Mouse (Mus musculus) heart, embryonic 14.5 days (tissue): ENCODE measurements at regions not wholly inside any gene's neighbourhood (a gene's known extent, or its start where the extent isn't known, plus 50 kb on each side); places are given as distances from the start of the nearest gene placed in this dataset.

Experiments used
- ATAC-seq: fragments of 200-750 bp; cut with Nextera tagmentation; 2 replicates; pipeline ENCODE4 v1.8.0; 2017; ENCODE audit warnings: low read depth, moderate TSS enrichment; ENCODE audit not compliant: insufficient number of reproducible peaks, insufficient read depth, low FRiP score
- H3K27ac ChIP-seq, 2 experiments: fragments of 200-500 bp in 1 of 2; fragments of 300-500 bp in 1 of 2; sonication (generic) in 1 of 2; replicated peaks in 1 of 2; 2 replicates each; pipeline ENCODE4 v1.5.1; 2012 to 2014; ENCODE audit warnings: low read depth in 2 of 2, low read length in 2 of 2, control low read depth in 1 of 2, mild to moderate bottlenecking in 1 of 2, mixed read lengths in 1 of 2; ENCODE audit not compliant: control insufficient read depth in 1 of 2, insufficient read depth in 1 of 2
- H3K27me3 ChIP-seq: fragments of 300-500 bp; sonication (generic); 2 replicates; pipeline ENCODE4 v1.6.1; 2014; ENCODE audit warnings: mild to moderate bottlenecking, low read length, control low read depth; ENCODE audit not compliant: control insufficient read depth, insufficient read depth
- H3K36me3 ChIP-seq: fragments of 300-500 bp; sonication (generic); 2 replicates; pipeline ENCODE4 v1.6.1; 2014; ENCODE audit warnings: mild to moderate bottlenecking, control low read depth, low read length, mixed read lengths; ENCODE audit not compliant: control insufficient read depth, insufficient read depth
- H3K4me1 ChIP-seq, 2 experiments: fragments of 200-500 bp in 1 of 2; fragments of 300-500 bp in 1 of 2; sonication (generic) in 1 of 2; 2 replicates each; pipeline ENCODE4 v1.6.1; 2012 to 2014; ENCODE audit warnings: low read length in 2 of 2, control low read depth in 1 of 2, mixed read lengths in 1 of 2; ENCODE audit not compliant: control insufficient read depth in 2 of 2, insufficient read depth in 2 of 2
- H3K4me2 ChIP-seq: fragments of 300-500 bp; sonication (generic); 2 replicates; pipeline ENCODE4 v1.6.1; 2014; ENCODE audit warnings: mild to moderate bottlenecking, low read length
- H3K4me3 ChIP-seq, 2 experiments: fragments of 200-500 bp in 1 of 2; fragments of 300-500 bp in 1 of 2; sonication (generic) in 1 of 2; 2 replicates each; pipeline ENCODE4 v1.5.1; 2012 to 2014; ENCODE audit warnings: low read length in 2 of 2, mild to moderate bottlenecking in 2 of 2, control low read depth in 1 of 2, low read depth in 1 of 2, moderate library complexity in 1 of 2; ENCODE audit not compliant: control insufficient read depth in 1 of 2, insufficient read depth in 1 of 2
- H3K9ac ChIP-seq: fragments of 300-500 bp; sonication (generic); 2 replicates; pipeline ENCODE4 v1.6.1; 2014; ENCODE audit warnings: mild to moderate bottlenecking, low read length
- H3K9me3 ChIP-seq: fragments of 300-500 bp; sonication (generic); 2 replicates; pipeline ENCODE4 v1.6.1; 2016; ENCODE audit warnings: low read length, control low read depth; ENCODE audit not compliant: control insufficient read depth
- WGBS: fragments of 180-500 bp; shearing (Covaris S2); extraction: QIAGEN DNeasy Blood & Tissue Kit; methylation state at CpG from one replicate; pipeline ENCODE4 v1.1.7; 2014; 5-methylcytosine and 5-hydroxymethylcytosine counted together

DNA sequence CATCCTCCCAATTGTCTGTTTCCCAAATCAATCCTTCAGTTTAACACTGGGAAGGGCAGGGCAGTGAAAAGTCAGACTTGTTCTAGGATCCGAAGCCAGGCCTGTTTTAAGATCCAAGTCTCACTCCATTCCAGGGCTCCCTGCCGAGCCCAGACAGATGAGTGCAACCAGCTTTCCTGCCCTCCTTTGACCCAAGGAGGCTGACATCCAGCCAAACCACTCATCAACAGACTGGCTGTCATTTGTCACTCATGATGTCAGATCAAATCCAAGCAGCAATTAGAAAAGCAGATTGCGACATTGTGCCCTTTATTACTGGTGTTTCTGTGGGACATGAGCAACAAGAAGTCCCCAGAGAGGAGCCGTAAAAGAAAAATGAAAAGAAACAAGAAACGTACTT lies 417.9 kb upstream of the Zfp703 start:
- no peaks in the 10 kb centered on the region for H3K9me3 ChIP-seq
- no peaks in the 10 kb centered on the region for H3K27me3 ChIP-seq
- H3K4me1 ChIP-seq, result peaks cover 2 to 12% of the 10 kb centered on the region in 2 experiments; a peak in 2 of 4 replicates
- no peak overlapping the region for H3K4me3 ChIP-seq
- no peaks in the 10 kb centered on the region for H3K36me3 ChIP-seq
- H3K4me2 ChIP-seq, result no peak overlapping the region
- ATAC-seq, result no peak
- no peak overlapping the region for H3K27ac ChIP-seq
- no peak overlapping the region for H3K9ac ChIP-seq
- 72% methylated on average over 5 of the region's 5 CpGs for WGBS

DNA sequence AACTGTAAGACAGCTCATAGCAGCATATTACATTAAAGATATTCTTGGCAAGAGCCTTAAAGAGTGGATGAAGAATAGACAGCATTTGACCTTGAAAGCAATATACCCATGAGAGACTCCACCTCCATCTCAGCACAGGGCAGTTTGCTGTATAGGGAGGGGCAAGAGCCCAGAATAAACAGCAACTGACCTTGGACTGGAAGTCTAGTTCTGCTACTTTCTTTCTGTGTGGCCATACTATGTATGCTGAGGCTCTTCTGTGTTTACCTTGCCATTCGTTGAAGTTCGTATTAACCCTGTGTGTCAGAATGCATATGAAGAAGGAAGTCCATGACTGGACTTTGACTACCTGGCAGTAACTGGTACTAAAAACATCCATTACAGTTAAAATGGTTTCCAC lies 414.0 kb upstream of the Zfp703 start:
- H3K27ac ChIP-seq, result no peak overlapping the region

DNA sequence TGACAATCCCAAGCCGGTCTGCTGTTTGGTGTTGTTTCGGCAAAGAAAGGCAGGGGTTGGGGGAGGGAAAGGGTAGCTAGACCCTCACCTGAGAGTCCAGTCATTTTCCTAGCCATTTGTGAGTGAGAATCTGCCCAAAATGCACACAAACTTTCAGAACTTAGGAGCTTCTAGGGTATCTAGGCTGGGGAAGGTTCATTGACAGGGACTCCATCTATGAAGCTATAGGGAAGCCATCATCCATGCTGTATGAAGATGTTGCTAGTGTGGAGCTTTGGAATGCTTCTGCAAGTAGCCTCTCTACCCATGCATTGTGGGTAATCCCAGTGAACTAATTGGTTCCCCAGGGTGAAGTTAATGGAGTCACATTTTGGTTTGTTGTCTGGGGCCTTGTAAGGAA lies 412.9 kb upstream of the Zfp703 start:
- no peak for ATAC-seq
- Histone ChIP-seq H3K4me3 (no peak overlapping the region), H3K4me1 (peaks cover 2 to 12% of the 10 kb centered on the region in 2 experiments; a peak in 2 of 4 replicates), H3K36me3 (no peaks in the 10 kb centered on the region), H3K9me3 (no peaks in the 10 kb centered on the region), H3K27ac (no peak overlapping the region), H3K27me3 (no peaks in the 10 kb centered on the region), H3K4me2 (no peak overlapping the region), H3K9ac (no peak overlapping the region)
- 96% methylated on average over 2 of the region's 2 CpGs for WGBS

More for the DNA sequence above, 414.0 kb upstream of the Zfp703 start:
- Histone ChIP-seq H3K4me2 (no peak overlapping the region), H3K9me3 (no peaks in the 10 kb centered on the region), H3K4me3 (no peak overlapping the region), H3K27me3 (no peaks in the 10 kb centered on the region), H3K36me3 (no peaks in the 10 kb centered on the region), H3K4me1 (peaks cover 2 to 12% of the 10 kb centered on the region in 2 experiments; a peak in 2 of 4 replicates), H3K9ac (no peak overlapping the region)
- no peak for ATAC-seq
- whole genome bisulfite sequencing, result 89% methylated on average over 2 of the region's 2 CpGs

DNA sequence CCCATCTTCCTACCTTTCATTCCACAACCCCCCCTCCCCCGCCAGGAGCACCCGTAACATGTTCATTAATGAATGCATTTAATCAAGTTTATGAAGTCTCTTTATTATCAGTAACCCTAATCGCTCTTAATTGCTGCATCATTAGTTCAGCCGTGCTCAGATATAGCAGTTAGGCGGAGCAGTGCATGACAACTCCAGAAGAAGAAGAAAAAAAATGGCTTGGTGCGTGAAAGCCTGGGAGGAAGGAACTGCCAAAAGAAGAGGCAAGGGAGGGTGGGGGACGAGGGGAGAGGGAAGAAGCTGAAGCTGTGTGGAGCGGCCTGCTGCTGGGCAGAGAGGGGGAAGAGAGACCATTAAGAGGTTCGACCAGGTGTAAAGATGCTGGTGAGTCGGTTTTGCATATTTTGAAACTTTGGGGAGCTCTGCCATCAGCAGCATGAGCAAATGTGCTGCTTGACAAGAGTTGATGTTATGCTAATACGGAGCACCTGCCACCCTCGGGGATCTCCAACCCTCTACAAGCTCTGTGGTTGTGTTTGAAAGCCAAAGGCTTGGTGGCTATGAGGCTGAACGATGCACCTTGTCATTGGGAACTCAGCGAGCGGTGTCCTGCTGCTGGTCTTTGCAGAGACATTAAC lies 408.6 kb upstream of the Zfp703 start:
- H3K27me3 ChIP-seq, result no peaks in the 10 kb centered on the region
- H3K4me3 ChIP-seq, result no peak overlapping the region
- no peaks in the 10 kb centered on the region for H3K9me3 ChIP-seq
- H3K36me3 ChIP-seq, result no peaks in the 10 kb centered on the region
- H3K27ac ChIP-seq, result no peak overlapping the region
- no peak for ATAC-seq
- no peak overlapping the region for H3K9ac ChIP-seq
- no peaks in the 10 kb centered on the region for H3K4me1 ChIP-seq
- WGBS, result 63% methylated on average over 15 of the region's 15 CpGs
- no peak overlapping the region for H3K4me2 ChIP-seq

DNA sequence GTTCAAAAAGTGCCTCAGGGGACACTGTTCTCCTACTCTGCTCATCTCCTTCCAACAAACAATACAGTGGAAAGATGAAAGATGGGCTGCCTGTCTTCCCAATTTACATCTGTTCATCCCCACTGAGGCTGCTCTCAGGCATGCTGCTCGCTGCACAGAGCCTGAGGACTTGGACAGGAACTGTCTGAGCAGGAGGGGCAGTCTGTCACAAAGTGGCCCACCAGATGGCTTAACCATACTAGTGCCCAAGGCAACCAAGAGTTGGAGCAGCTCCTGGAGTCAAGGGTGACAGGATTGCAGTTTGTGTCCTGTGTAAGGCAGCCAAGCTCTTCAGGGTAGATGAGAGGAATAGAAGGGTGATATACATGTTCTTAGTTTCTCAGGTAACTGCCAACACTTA lies 388.3 kb upstream of the Zfp703 start:
- Histone ChIP-seq H3K27me3 (no peaks in the 10 kb centered on the region), H3K27ac (no peak overlapping the region), H3K4me1 (no peaks in the 10 kb centered on the region), H3K36me3 (no peaks in the 10 kb centered on the region), H3K9ac (no peak overlapping the region), H3K9me3 (no peaks in the 10 kb centered on the region), H3K4me2 (no peak overlapping the region), H3K4me3 (no peak overlapping the region)
- ATAC-seq, result no peak
- 64% methylated on average over 1 of the region's 1 CpGs for WGBS

DNA sequence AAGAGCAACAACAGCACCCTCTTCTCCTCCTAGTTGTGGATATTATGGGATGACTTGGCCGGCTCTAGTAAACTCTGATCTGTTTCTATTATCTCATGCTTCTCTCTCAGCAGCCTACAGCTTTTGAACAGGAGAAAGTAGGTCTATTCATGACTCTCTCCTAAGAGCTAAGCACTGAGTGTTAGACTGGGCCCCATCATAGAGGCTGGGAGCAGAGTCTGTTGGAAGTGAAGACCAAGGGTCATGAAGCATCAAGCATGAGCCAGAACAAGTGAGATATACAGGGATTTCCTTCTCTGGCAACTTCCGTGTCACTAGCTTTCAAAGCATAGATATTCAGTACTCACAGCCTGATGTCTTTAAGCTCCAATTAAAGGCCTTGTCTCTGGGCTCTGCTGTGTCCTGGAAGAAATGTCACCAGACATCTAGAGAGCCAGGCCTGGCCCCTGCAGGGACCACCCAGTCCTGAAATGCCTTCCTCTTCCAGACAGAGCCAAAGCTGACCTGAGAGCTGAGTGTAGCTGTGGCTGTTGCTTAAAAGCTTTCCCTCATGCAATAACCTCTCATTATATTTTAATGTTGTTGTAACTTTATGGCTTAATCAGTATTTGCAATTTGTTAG lies 386.4 kb upstream of the Zfp703 start:
- no peak overlapping the region for H3K27ac ChIP-seq
- H3K27me3 ChIP-seq, result no peaks in the 10 kb centered on the region
- no peak overlapping the region for H3K9ac ChIP-seq
- no peaks in the 10 kb centered on the region for H3K4me1 ChIP-seq
- H3K36me3 ChIP-seq, result no peaks in the 10 kb centered on the region
- H3K4me2 ChIP-seq, result no peak overlapping the region
- no peak overlapping the region for H3K4me3 ChIP-seq
- ATAC-seq, result no peak
- 60% methylated on average over 2 of the region's 2 CpGs for WGBS
- H3K9me3 ChIP-seq, result no peaks in the 10 kb centered on the region

DNA sequence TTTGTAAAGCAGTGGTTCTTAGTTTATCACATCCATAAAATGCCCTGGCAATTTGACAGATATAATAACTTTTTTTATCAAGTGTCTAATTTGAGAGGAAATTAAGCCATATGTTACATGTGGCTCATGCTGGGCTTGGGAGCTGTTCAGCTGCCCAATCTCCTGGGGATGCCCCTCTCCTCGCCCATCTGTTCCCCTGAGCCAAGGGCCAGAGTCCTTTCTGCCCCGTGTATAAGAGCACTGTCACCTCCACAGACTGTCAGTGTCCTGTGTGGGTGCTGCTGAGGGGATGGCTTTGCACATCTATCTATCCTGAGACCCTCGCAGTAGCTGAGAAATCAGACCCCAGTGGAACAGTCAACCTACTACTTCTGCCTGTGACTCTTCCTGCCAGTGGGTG lies 385.9 kb upstream of the Zfp703 start:
- 72% methylated on average over 3 of the region's 3 CpGs for WGBS

More for the DNA sequence above, 385.9 kb upstream of the Zfp703 start:
- no peak overlapping the region for H3K9ac ChIP-seq
- no peaks in the 10 kb centered on the region for H3K27me3 ChIP-seq
- no peaks in the 10 kb centered on the region for H3K36me3 ChIP-seq
- H3K9me3 ChIP-seq, result no peaks in the 10 kb centered on the region
- no peak overlapping the region for H3K4me2 ChIP-seq
- no peak overlapping the region for H3K4me3 ChIP-seq
- H3K4me1 ChIP-seq, result no peaks in the 10 kb centered on the region
- no peak for ATAC-seq
- H3K27ac ChIP-seq, result no peak overlapping the region
